8 mouse cellular contexts compared by ENCODE assay signal in the genomic region with DNA sequence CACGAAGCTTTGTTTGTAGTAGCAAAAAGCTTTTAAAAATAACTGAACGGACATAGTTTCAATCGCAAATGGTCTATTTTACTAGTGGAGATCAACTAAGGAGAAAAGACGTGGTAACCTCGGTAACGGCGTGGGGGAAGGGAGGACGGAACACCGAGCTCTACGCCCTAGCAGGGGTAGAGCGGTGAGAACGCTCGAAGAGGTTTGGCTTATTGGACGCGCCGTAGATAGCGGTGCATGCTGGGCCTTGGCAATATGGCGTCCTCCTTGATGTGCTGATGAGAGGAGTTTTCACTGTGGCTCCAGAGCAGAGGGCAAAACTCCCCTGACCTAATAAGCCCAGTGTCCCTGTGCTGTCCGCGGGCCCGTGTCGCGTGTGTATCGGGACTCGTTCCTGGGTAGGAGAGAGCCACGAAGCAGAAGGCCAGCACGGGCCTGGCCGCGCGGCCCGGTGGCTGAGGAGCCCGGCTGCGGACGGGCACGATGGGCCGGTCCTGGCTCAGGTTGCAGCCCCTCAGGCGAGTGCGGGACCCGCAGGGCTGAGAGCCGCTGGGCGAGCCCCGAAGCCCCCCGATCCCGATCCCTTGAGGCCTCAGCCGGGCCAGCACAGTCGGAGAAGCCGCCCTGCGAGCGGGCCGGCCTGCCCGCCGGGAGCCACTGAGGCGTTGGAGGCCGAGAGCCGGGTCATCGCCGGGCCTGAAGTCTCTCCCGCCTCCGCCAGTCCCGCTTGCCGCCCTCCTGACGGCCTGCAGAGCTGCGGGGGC. TPM values are rescaled to one million over a fixed set of nuclear protein-coding genes. Genes with fewer than 3 reads are reported as not detected.
A peak's percentile ranks its signal among the peaks of the same experiment; 100 is the strongest.
DNase-seq lines count a peak whose midpoint lies in the region; ATAC-seq and TF ChIP-seq lines count a peak whose summit lies in the region.

A gene (plus strand): TSS at position 143 of the 764 bp plus-strand sequence.

- WGBS in forebrain, embryonic 12.5 days, result under 1% methylated on average over 63 of the region's 63 CpGs
- under 1% methylated on average over 60 of the region's 63 CpGs for WGBS in heart, postnatal 0 days
- WGBS in liver, embryonic 16.5 days (ENCODE audit: insufficient replicate concordance), result under 1% methylated on average over 59 of the region's 63 CpGs
- WGBS in neural tube, embryonic 13.5 days, result under 1% methylated on average over 48 of the region's 63 CpGs

- no peak for TF ChIP-seq EP300 in heart, postnatal 0 days (IDR thresholded peaks at IDR 0.05; ENCODE audit: low read depth)

- peaks cover 19% of the 10 kb centered on the region for H3K36me3 ChIP-seq in E14TG2a.4 (ENCODE audit: insufficient read depth, low read length)
- H3K36me3 ChIP-seq in forebrain, embryonic 12.5 days (replicated peaks), result peaks cover 7% of the 10 kb centered on the region; the same call in 1 of the 2 replicates
- no peaks in the 10 kb centered on the region for H3K36me3 ChIP-seq in heart, postnatal 0 days (replicated peaks; ENCODE audit: control insufficient read depth, insufficient read depth, low read length)
- H3K36me3 ChIP-seq in liver, embryonic 16.5 days (ENCODE audit: control insufficient read depth, insufficient read depth), result no peaks in the 10 kb centered on the region
- H3K36me3 ChIP-seq in neural tube, embryonic 13.5 days, result no peaks in the 10 kb centered on the region
- no peaks in the 10 kb centered on the region for H3K36me3 ChIP-seq in testis, adult 2 months (ENCODE audit: control insufficient read depth, insufficient read depth, low read length)

- DNase-seq in c-Kit-positive CD71-positive TER-119-positive erythroid progenitor cells, embryonic 14.5 days (ENCODE audit: low spot score), result peak; percentile 97
- peak; percentile 95 for DNase-seq in heart, postnatal 0 days (ENCODE audit: low spot score)
- peak; percentile 99 for DNase-seq in kidney, postnatal 4 days

- TF ChIP-seq CTCF in E14TG2a.4 (conservative IDR thresholded peaks at IDR 0.05; ENCODE audit: low read length), result no peak
- no peak for TF ChIP-seq CTCF in heart, postnatal 0 days (IDR thresholded peaks at IDR 0.05; ENCODE audit: low read depth)
- peak; percentile 19; the same call in 1 of the 2 replicates for TF ChIP-seq CTCF in testis, adult 2 months (IDR thresholded peaks at IDR 0.05; ENCODE audit: control insufficient read depth, insufficient read depth, insufficient replicate concordance, low read depth, low read length)

- TF ChIP-seq POLR2A in testis, adult 2 months (IDR thresholded peaks at IDR 0.05; ENCODE audit: control insufficient read depth, low read depth, low read length), result peak; percentile 92

- H3K27ac ChIP-seq in forebrain, embryonic 12.5 days, result peak within 1 kb of the TSS; percentile 83
- peak within 1 kb of the TSS; percentile 89 for H3K27ac ChIP-seq in heart, postnatal 0 days (ENCODE audit: low read depth)
- H3K27ac ChIP-seq in liver, embryonic 16.5 days (ENCODE audit: low read length), result peak within 1 kb of the TSS; percentile 42; the same call in 1 of the 2 replicates
- peak within 1 kb of the TSS; percentile 89 for H3K27ac ChIP-seq in neural tube, embryonic 13.5 days (replicated peaks)
- H3K27ac ChIP-seq in testis, adult 2 months (ENCODE audit: control insufficient read depth, insufficient read depth, low read depth, low read length), result peak within 1 kb of the TSS; percentile 89

- H3K9me3 ChIP-seq in E14TG2a.4 (ENCODE audit: low read length), result no peaks in the 10 kb centered on the region
- no peaks in the 10 kb centered on the region for H3K9me3 ChIP-seq in forebrain, embryonic 12.5 days
- H3K9me3 ChIP-seq in heart, postnatal 0 days (replicated peaks; ENCODE audit: control insufficient read depth, low read length), result no peaks in the 10 kb centered on the region
- H3K9me3 ChIP-seq in liver, embryonic 16.5 days (replicated peaks; ENCODE audit: control insufficient read depth, low read length), result no peaks in the 10 kb centered on the region
- no peaks in the 10 kb centered on the region for H3K9me3 ChIP-seq in neural tube, embryonic 13.5 days

- ATAC-seq in forebrain, embryonic 12.5 days (ENCODE audit: low FRiP score), result peak; percentile 97
- ATAC-seq in heart, postnatal 0 days (ENCODE audit: insufficient read depth, low read depth), result peak; percentile 99
- peak; percentile 99 for ATAC-seq in liver, embryonic 16.5 days (ENCODE audit: low read depth)
- ATAC-seq in neural tube, embryonic 13.5 days (ENCODE audit: low read depth), result peak; percentile 97

- no peaks in the 10 kb centered on the region for H3K27me3 ChIP-seq in E14TG2a.4 (ENCODE audit: insufficient read depth, low read length)
- H3K27me3 ChIP-seq in forebrain, embryonic 12.5 days, result no peaks in the 10 kb centered on the region
- H3K27me3 ChIP-seq in heart, postnatal 0 days (ENCODE audit: control insufficient read depth, insufficient read depth, low read length), result no peaks in the 10 kb centered on the region
- H3K27me3 ChIP-seq in liver, embryonic 16.5 days (ENCODE audit: control insufficient read depth, insufficient read depth, low read depth, low read length), result no peaks in the 10 kb centered on the region
- H3K27me3 ChIP-seq in neural tube, embryonic 13.5 days, result no peaks in the 10 kb centered on the region
- no peaks in the 10 kb centered on the region for H3K27me3 ChIP-seq in testis, adult 2 months (ENCODE audit: control insufficient read depth, insufficient read depth, low read length)

- H3K9ac ChIP-seq in forebrain, embryonic 12.5 days, result peak within 1 kb of the TSS; percentile 93
- peak within 1 kb of the TSS; percentile 95 for H3K9ac ChIP-seq in heart, postnatal 0 days (replicated peaks; ENCODE audit: low read depth, low read length)
- peak within 1 kb of the TSS; percentile 92 for H3K9ac ChIP-seq in liver, embryonic 16.5 days (ENCODE audit: low read depth, low read length)
- peak within 1 kb of the TSS; percentile 95 for H3K9ac ChIP-seq in neural tube, embryonic 13.5 days

- H3K4me3 ChIP-seq in E14TG2a.4 (replicated peaks; ENCODE audit: low read length), result peak within 1 kb of the TSS; percentile 100
- peak within 1 kb of the TSS; percentile 99 for H3K4me3 ChIP-seq in forebrain, embryonic 12.5 days (replicated peaks)
- peak within 1 kb of the TSS; percentile 89 for H3K4me3 ChIP-seq in heart, postnatal 0 days (ENCODE audit: low read depth, low read length)
- H3K4me3 ChIP-seq in liver, embryonic 16.5 days (ENCODE audit: low read depth, low read length), result peak within 1 kb of the TSS; percentile 85
- peak within 1 kb of the TSS; percentile 99 for H3K4me3 ChIP-seq in neural tube, embryonic 13.5 days
- peak within 1 kb of the TSS; percentile 94 for H3K4me3 ChIP-seq in testis, adult 2 months (ENCODE audit: control insufficient read depth, low read depth, low read length)

- H3K4me2 ChIP-seq in forebrain, embryonic 12.5 days, result peak within 1 kb of the TSS; percentile 93
- H3K4me2 ChIP-seq in heart, postnatal 0 days (ENCODE audit: low read depth, low read length), result peak within 1 kb of the TSS; percentile 89
- H3K4me2 ChIP-seq in liver, embryonic 16.5 days (ENCODE audit: low read depth, low read length), result peak within 1 kb of the TSS; percentile 75
- peak within 1 kb of the TSS; percentile 85 for H3K4me2 ChIP-seq in neural tube, embryonic 13.5 days

- peaks cover 35% of the 10 kb centered on the region for H3K4me1 ChIP-seq in E14TG2a.4 (replicated peaks; ENCODE audit: low read depth, low read length)
- peaks cover 13% of the 10 kb centered on the region for H3K4me1 ChIP-seq in forebrain, embryonic 12.5 days
- peaks cover 11% of the 10 kb centered on the region for H3K4me1 ChIP-seq in heart, postnatal 0 days (ENCODE audit: control insufficient read depth, insufficient read depth)
- peaks cover 12% of the 10 kb centered on the region for H3K4me1 ChIP-seq in liver, embryonic 16.5 days (ENCODE audit: control insufficient read depth, low read depth, low read length)
- H3K4me1 ChIP-seq in neural tube, embryonic 13.5 days (replicated peaks), result peaks cover 15% of the 10 kb centered on the region
- H3K4me1 ChIP-seq in testis, adult 2 months (ENCODE audit: control insufficient read depth, insufficient read depth, low read length), result peaks cover 4% of the 10 kb centered on the region

RNA-seq across cellular contexts. Expression of the gene that starts here (rescaled TPM):
- 15.8 and 16.1 TPM in 2 replicates for polyA plus RNA-seq in forebrain, embryonic 12.5 days (2016; fragmentation: Nextera tagmentation; extraction: Ambion mirVana)
- total RNA-seq in heart, postnatal 0 days (2014; rRNA removed; ENCODE audit: low replicate concordance), result 33.9 and 39.8 TPM in 2 replicates
- polyA plus RNA-seq in heart, postnatal 0 days (2015; fragmentation: Nextera tagmentation; extraction: Ambion mirVana), result 4.8 and 4.9 TPM in 2 replicates
- 3.6 and 3.9 TPM in 2 replicates for polyA plus RNA-seq in liver, embryonic 16.5 days (2015; fragmentation: Nextera tagmentation; extraction: Ambion mirVana)
- polyA plus RNA-seq in neural tube, embryonic 13.5 days (2015; fragmentation: Nextera tagmentation; extraction: Ambion mirVana), result 9.6 and 11.1 TPM in 2 replicates
- 25.4 and 28.8 TPM in 2 replicates for polyA plus RNA-seq in testis, adult 2 months (2012; rRNA removed)

Comparison
In these comparisons a context has a peak if more than half of its experiments do, and no peak if none do; other contexts are left out.
1. Peak in every context shown above with its lines: DNase-seq, ATAC-seq, H3K4me3 ChIP-seq and H3K27ac ChIP-seq.